Mouse (Mus musculus) limb, embryonic 11.5 days (tissue): ENCODE data around the gene Stag2. TPM values are rescaled to one million over a fixed set of nuclear protein-coding genes. Genes with fewer than 3 reads are reported as not detected.
A peak's percentile ranks its signal among the peaks of the same experiment; 100 is the strongest.

Source experiments
- ATAC-seq: fragments of 200-750 bp; cut with Nextera tagmentation; 2 replicates; pipeline ENCODE4 v1.8.0; 2017; ENCODE audit warnings: low read depth; ENCODE audit not compliant: insufficient number of reproducible peaks, low FRiP score, low TSS enrichment
- DNase-seq: peaks from one replicate; pipeline ENCODE4 v3.0.0-alpha.2; 2015; ENCODE audit warnings: low spot score
- H3K27ac ChIP-seq: fragments of 300-500 bp; sonication (generic); replicated peaks from 2 replicates; pipeline ENCODE4 v1.5.1; 2014; ENCODE audit warnings: low read depth, mild to moderate bottlenecking, low read length
- H3K27me3 ChIP-seq: fragments of 300-500 bp; sonication (generic); 2 replicates; pipeline ENCODE4 v1.6.1; 2014; ENCODE audit warnings: mild to moderate bottlenecking, low read length, mixed read lengths; ENCODE audit not compliant: control insufficient read depth, insufficient read depth
- H3K36me3 ChIP-seq: fragments of 300-500 bp; sonication (generic); 2 replicates; pipeline ENCODE4 v1.6.1; 2014; ENCODE audit warnings: mild to moderate bottlenecking, low read length, moderate library complexity, mixed read lengths; ENCODE audit not compliant: control insufficient read depth, insufficient read depth
- H3K4me1 ChIP-seq: fragments of 300-500 bp; sonication (generic); 2 replicates; pipeline ENCODE4 v1.6.1; 2014; ENCODE audit warnings: low read length, mixed read lengths; ENCODE audit not compliant: control insufficient read depth, insufficient read depth
- H3K4me2 ChIP-seq: fragments of 300-500 bp; sonication (generic); 2 replicates; pipeline ENCODE4 v1.6.1; 2014; ENCODE audit warnings: low read depth, mild to moderate bottlenecking, moderate library complexity; ENCODE audit not compliant: severe bottlenecking
- H3K4me3 ChIP-seq: fragments of 300-500 bp; sonication (generic); 2 replicates; pipeline ENCODE4 v1.5.1; 2014; ENCODE audit warnings: low read depth, low read length
- H3K9ac ChIP-seq: fragments of 300-500 bp; sonication (generic); 2 replicates; pipeline ENCODE4 v1.6.1; 2014; ENCODE audit warnings: mild to moderate bottlenecking, low read length
- H3K9me3 ChIP-seq: fragments of 300-500 bp; sonication (generic); 2 replicates; pipeline ENCODE4 v1.6.1; 2016; ENCODE audit warnings: low read length; ENCODE audit not compliant: control insufficient read depth
- WGBS: fragments of 180-500 bp; shearing (Covaris S2); extraction: QIAGEN DNeasy Blood & Tissue Kit; methylation state at CpG from one replicate; pipeline ENCODE4 v1.1.7; 2014; 5-methylcytosine and 5-hydroxymethylcytosine counted together
- polyA plus RNA-seq: library from polyadenylated mRNA; unstranded; fragments of >200 nt; fragmentation: Nextera tagmentation; extraction: Ambion mirVana; gene quantifications from 2 replicates; pipeline ENCODE4 v1.2.1, GENCODE M21; 2014

Stag2 gene
- 58.7 and 68.8 TPM in 2 replicates for polyA plus RNA-seq

DNA sequence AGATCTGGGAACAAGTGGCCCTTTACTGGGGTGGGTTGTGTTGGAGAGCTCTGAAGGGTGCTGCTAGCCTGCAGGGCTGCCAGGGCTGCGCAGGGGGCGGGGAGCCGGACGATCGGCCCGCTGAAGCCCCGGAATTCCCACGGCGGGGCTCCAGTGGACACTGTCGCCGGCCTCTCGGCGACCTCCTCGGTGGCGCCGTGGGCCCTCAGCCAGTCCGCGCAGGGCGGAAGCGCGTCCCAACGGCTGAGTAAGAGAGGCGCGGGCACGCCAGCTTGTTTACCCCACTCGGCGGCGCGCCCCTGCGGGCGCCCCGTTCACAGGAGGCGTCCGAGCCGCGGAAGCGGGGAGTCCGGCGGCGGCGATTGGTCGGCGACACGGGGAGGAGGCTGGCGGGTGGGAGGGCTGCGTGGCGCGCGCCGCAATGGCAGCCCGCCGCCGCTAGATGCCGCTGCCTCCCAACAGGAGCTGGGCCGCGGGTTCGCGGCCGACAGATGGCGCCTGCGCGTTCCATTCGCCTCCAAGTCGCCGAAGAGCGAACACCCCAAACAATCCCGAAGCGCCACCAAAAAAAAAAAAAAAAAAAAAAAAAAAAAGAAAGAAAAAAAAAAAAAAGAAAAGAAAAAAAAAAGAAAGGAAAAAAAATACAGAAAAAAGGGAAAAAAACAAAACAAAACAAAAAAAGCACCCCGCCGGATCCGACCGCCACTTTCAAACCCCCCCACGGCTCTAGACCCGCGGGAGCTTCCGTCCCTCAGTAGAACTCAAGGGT, at the start of gene Stag2:
TSS of gene Stag2 (plus strand) at position 530 of the 769 bp plus-strand sequence.
- peak within 1 kb of the TSS; percentile 46 for H3K4me2 ChIP-seq
- DNase-seq (peak; percentile 86), ATAC-seq (peak; percentile 73)
- no peaks in the 10 kb centered on the region for H3K36me3 ChIP-seq
- H3K9me3 ChIP-seq, result no peaks in the 10 kb centered on the region
- no peaks in the 10 kb centered on the region for H3K4me1 ChIP-seq
- peak within 1 kb of the TSS; percentile 99 for H3K27ac ChIP-seq
- peak within 1 kb of the TSS; percentile 51 for H3K4me3 ChIP-seq
- no peaks in the 10 kb centered on the region for H3K27me3 ChIP-seq
- H3K9ac ChIP-seq, result peak within 1 kb of the TSS; percentile 96
- WGBS, result 16% methylated on average over 54 of the region's 76 CpGs

DNA sequence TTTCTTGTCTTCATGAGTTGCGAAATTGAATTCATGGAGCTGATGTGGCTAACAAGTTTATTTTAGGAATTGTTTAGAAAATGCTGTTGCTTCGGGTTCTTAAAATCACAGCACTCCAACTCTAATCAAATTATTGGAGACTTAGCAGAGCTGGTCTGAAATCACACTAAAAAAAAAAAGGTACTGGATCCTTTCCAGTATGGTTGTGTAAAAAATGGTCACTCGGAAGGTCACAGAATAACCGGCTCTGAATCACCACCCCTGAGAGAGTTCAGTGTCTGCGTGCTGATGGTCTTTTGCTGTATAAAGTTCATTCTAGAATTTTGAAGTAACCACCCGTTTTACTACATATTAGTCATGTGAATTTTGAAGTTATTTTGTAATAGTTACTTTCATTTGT, 42.0 kb upstream of the Stag2 start:
- no peak overlapping the region for H3K4me2 ChIP-seq
- H3K27ac ChIP-seq, result no peak overlapping the region
- H3K4me3 ChIP-seq, result no peak overlapping the region
- ATAC-seq, result no peak
- H3K9me3 ChIP-seq, result no peaks in the 10 kb centered on the region
- no peaks in the 10 kb centered on the region for H3K27me3 ChIP-seq
- no peak for DNase-seq
- H3K9ac ChIP-seq, result no peak overlapping the region
- no peaks in the 10 kb centered on the region for H3K4me1 ChIP-seq
- 96% methylated on average over 6 of the region's 6 CpGs for WGBS
- peaks cover 3% of the 10 kb centered on the region; the same call in 1 of the 2 replicates for H3K36me3 ChIP-seq

- H3K9ac ChIP-seq, result no peak overlapping the region
- no peak for ATAC-seq
- no peaks in the 10 kb centered on the region for H3K4me1 ChIP-seq
- H3K4me2 ChIP-seq, result no peak overlapping the region
- H3K4me3 ChIP-seq, result no peak overlapping the region
- no peak overlapping the region for H3K27ac ChIP-seq
- H3K9me3 ChIP-seq, result no peaks in the 10 kb centered on the region
- DNase-seq, result no peak
- WGBS, result 92% methylated on average over 1 of the region's 1 CpGs
- no peaks in the 10 kb centered on the region for H3K27me3 ChIP-seq
- H3K36me3 ChIP-seq, result peaks cover 3% of the 10 kb centered on the region; the same call in 1 of the 2 replicates
Observed at GRCm38 (mm10) chrX:42110585-42110984, 38.5 kb upstream of the Stag2 start.

- no peak overlapping the region for H3K4me3 ChIP-seq
- H3K9ac ChIP-seq, result no peak overlapping the region
- no peaks in the 10 kb centered on the region for H3K9me3 ChIP-seq
- H3K36me3 ChIP-seq, result no peaks in the 10 kb centered on the region
- H3K27me3 ChIP-seq, result no peaks in the 10 kb centered on the region
- no peak overlapping the region for H3K27ac ChIP-seq
- DNase-seq, result no peak
- H3K4me2 ChIP-seq, result no peak overlapping the region
- 82% methylated on average over 6 of the region's 6 CpGs for WGBS
- no peaks in the 10 kb centered on the region for H3K4me1 ChIP-seq
- no peak for ATAC-seq
Observed at GRCm38 (mm10) chrX:42119442-42120048, 29.6 kb upstream of the Stag2 start.

- Histone ChIP-seq H3K4me2 (no peak overlapping the region), H3K9ac (no peak overlapping the region), H3K9me3 (no peaks in the 10 kb centered on the region), H3K27me3 (no peaks in the 10 kb centered on the region), H3K4me1 (no peaks in the 10 kb centered on the region), H3K4me3 (no peak overlapping the region), H3K27ac (no peak overlapping the region), H3K36me3 (no peaks in the 10 kb centered on the region)
- ATAC-seq, result no peak
- DNase-seq, result no peak
- 79% methylated on average over 5 of the region's 5 CpGs for WGBS
Observed at GRCm38 (mm10) chrX:42124963-42125697, 24.0 kb upstream of the Stag2 start.

- no peak overlapping the region for H3K27ac ChIP-seq
- no peaks in the 10 kb centered on the region for H3K9me3 ChIP-seq
- no peak for DNase-seq
- no peak overlapping the region for H3K4me2 ChIP-seq
- H3K4me1 ChIP-seq, result no peaks in the 10 kb centered on the region
- H3K4me3 ChIP-seq, result no peak overlapping the region
- WGBS, result 71% methylated on average over 9 of the region's 9 CpGs
- H3K36me3 ChIP-seq, result no peaks in the 10 kb centered on the region
- H3K27me3 ChIP-seq, result no peaks in the 10 kb centered on the region
- H3K9ac ChIP-seq, result no peak overlapping the region
- ATAC-seq, result no peak
Observed at GRCm38 (mm10) chrX:42139882-42140281, 9.2 kb upstream of the Stag2 start.

- Histone ChIP-seq H3K4me3 (no peak overlapping the region), H3K27ac (no peak overlapping the region), H3K9me3 (no peaks in the 10 kb centered on the region), H3K27me3 (no peaks in the 10 kb centered on the region), H3K36me3 (no peaks in the 10 kb centered on the region), H3K4me2 (no peak overlapping the region), H3K9ac (no peak overlapping the region), H3K4me1 (no peaks in the 10 kb centered on the region)
- whole genome bisulfite sequencing, result 73% methylated on average over 3 of the region's 3 CpGs
- ATAC-seq (no peak), DNase-seq (no peak)
Observed at GRCm38 (mm10) chrX:42142620-42143019, 6.5 kb upstream of the Stag2 start.

GRCm38 (mm10) chrX:42143991-42144390, 5.1 kb upstream of the Stag2 start:
- no peak for ATAC-seq
- 87% methylated on average over 4 of the region's 4 CpGs for WGBS

More at GRCm38 (mm10) chrX:42143991-42144390, 5.1 kb upstream of the Stag2 start:
- H3K9me3 ChIP-seq, result no peaks in the 10 kb centered on the region
- H3K4me2 ChIP-seq, result no peak overlapping the region
- no peak overlapping the region for H3K9ac ChIP-seq
- H3K4me1 ChIP-seq, result no peaks in the 10 kb centered on the region
- H3K4me3 ChIP-seq, result no peak overlapping the region
- no peaks in the 10 kb centered on the region for H3K36me3 ChIP-seq
- H3K27ac ChIP-seq, result no peak overlapping the region
- H3K27me3 ChIP-seq, result no peaks in the 10 kb centered on the region
- no peak for DNase-seq
